Mouse (Mus musculus) yolk sac, embryonic 10.5 days (tissue): Measurements from ENCODE around the gene Olfr58.
"Not testable (repeated sequence)": the region's sequence is repeated elsewhere in the genome, so short reads cannot be mapped to it uniquely, and the experiment has no call there.

Source experiments
- DNase-seq: peaks from one replicate; pipeline ENCODE4 v3.0.0-alpha.2; 2017; ENCODE audit warnings: low spot score

Gene Olfr58

DNA sequence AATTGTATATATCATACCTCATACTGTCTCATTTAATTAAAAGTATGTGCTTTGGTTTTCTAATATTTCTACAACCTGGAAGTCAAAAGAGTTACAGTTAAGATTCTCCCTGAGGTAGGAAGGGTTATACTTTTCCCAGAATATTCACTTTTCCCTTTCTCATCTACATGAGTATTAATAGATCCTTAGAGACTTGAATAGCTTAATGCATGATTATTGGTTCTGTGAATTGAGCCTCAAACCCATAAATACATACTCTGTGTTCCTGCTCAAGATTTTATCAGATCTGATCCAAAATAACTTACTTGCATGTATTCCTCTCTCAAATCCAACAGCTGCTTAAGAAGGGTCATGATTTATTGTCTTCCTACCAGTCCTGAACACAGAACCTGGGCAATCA, at the start of gene Olfr58:
TSS of gene Olfr58 (plus strand) at position 301 of the 400 bp plus-strand sequence.
- no peak for DNase-seq

DNA sequence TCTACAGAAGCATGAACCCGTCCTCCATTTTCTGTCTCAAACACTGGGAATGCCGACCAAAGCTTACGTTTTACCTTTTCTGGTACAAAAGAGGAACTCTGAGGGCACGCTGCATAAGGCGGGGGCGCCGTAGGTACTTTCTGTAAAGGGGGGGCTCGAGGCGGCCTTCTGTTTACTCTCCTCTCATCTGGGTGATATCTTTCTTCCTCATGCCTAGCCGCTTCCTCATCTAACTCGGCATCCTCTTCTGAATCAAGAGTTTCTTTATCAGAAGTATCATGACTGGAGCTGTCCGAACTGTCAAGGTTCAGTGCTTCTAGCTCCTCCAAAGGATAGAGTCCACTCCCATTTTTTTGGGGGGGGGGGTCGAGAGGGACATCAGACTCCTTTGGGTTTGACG, 10.9 kb upstream of the Olfr58 start:
- no peak for DNase-seq

DNA sequence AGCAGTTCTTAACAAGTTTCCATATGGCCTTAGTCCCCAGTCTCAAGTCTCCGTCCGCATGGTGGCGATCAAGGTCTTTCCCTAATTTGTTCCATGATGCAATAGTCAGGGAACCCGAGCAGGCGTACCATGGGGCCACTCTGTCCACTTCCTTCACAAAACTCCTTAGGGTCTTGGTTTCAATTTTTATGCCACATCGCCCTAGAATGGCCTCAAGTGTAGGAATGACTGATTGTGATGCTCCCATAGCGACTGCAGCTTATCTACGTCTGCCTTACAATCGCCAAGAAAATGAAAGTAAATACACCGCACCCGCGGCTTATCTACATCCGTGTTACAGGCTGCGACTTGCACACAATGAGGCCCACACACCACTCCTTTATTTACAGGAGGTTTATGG, 10.4 kb upstream of the Olfr58 start:
- DNase-seq: no peak

DNA sequence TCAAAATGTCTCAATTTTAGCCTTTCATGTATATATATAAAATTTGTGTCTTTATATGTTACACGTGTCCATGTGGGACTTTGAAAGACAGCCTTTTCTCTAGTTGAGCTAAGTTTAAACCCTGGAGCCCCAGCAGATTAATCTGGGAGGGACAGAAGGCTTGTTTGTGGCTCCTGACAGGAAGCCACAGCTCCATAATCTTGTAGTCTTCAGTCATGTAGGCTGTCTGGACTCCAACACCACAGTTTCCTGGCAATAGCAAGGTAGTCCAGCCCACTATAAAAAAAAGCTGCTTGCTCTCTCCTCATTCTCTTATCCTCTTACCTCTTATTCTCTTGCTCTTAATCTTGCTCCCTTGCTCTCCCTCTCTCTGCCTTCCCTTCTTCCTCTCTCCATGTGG, 22.9 kb downstream of the Olfr58 start:
- DNase-seq: no peak

DNA sequence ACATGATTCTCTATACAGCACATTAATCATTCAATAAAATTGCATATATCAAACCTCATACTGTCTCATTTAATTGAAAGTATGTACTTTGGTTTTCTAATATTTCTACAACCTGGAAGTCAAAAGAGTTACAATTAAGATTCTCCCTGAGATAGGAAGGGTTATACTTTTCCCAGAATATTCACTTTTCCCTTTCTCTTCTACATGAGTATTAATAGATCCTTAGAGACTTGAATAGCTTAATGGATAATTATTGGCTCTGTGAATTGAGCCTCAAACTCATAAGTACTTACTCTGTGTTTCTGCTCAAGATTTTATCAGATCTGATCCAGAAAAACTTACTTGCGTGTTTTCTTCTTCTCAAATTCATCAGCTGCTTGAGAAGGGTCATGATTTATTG, 24.5 kb downstream of the Olfr58 start, which contains the start of gene Olfr859:
TSS of gene Olfr859 (plus strand) at position 301 of the 400 bp plus-strand sequence.
- not testable (repeated sequence) for DNase-seq
